Mouse (Mus musculus) gastrocnemius, adult 18-20 months (tissue): ENCODE results near the gene Fcor. TPM values are rescaled to one million over a fixed set of nuclear protein-coding genes. Genes with fewer than 3 reads are reported as not detected.

Experiments
- DNase-seq: peaks from one replicate; pipeline ENCODE4 v3.0.0; 2021; ENCODE audit warnings: low spot score
- total RNA-seq, 2 experiments: library from RNA; stranded (reverse); gene quantifications; 2 replicates each; pipeline ENCODE4 v1.2.3; 2021

Fcor gene
- total RNA-seq, 2 experiments from 2014 or later, result 0.96 to 1.4 TPM

GRCm38 (mm10) chr8:3622119-3622518 lies 50.0 kb downstream of the Fcor start:
- no peak for DNase-seq

GRCm38 (mm10) chr8:3621199-3621970 lies 50.8 kb downstream of the Fcor start, which contains the start of the genes Xab2 and Pet100:
Gene Xab2, minus strand, starts transcription at chr8:3621316.
Gene Pet100, plus strand, starts transcription at chr8:3621548.
- peak; percentile 99 for DNase-seq

Other genes with a start within 250 kb of the Fcor start
- gene Pex11g, start 204.7 kb downstream of the Fcor start, total RNA-seq, result 1 to 10 TPM; 1.9 to 3.2 TPM
- not detected for gene Tex45, start 201.5 kb downstream of the Fcor start, total RNA-seq
- gene Zfp358, start 179.2 kb downstream of the Fcor start, total RNA-seq, result 10 to 100 TPM; 39.1 to 39.4 TPM
- 10 to 100 TPM; 21.5 to 22.5 TPM for gene Mcoln1, start 171.9 kb downstream of the Fcor start, total RNA-seq
- gene Pnpla6, start 157.0 kb downstream of the Fcor start, total RNA-seq, result 10 to 100 TPM in 1 of 2 experiments, 1 to 10 TPM in 1; 8.0 to 10.0 TPM
- not detected for gene C330021F23Rik, start 104.4 kb downstream of the Fcor start, total RNA-seq
- gene Camsap3, start 85.1 kb downstream of the Fcor start, total RNA-seq, result under 1 TPM; 0.26 to 0.41 TPM
- 10 to 100 TPM; 10.7 to 11.2 TPM for gene Xab2, start 51.0 kb downstream of the Fcor start, total RNA-seq
- gene Pet100, start 50.8 kb downstream of the Fcor start, total RNA-seq, result 10 to 100 TPM; 84.7 to 91.0 TPM
- not detected for gene Pcp2, start 46.8 kb downstream of the Fcor start, total RNA-seq
- 1 to 10 TPM; 3.6 to 4.8 TPM for gene Stxbp2, start 41.4 kb downstream of the Fcor start, total RNA-seq
- 1 to 10 TPM; 2.0 to 8.4 TPM for gene Retn, start 16.6 kb downstream of the Fcor start, total RNA-seq
- not detected for gene Mcemp1, start 6.6 kb downstream of the Fcor start, total RNA-seq
- 10 to 100 TPM; 18.4 to 21.3 TPM for gene Trappc5, start 3.9 kb upstream of the Fcor start, total RNA-seq
- not detected for gene Fcer2a, start 21.8 kb upstream of the Fcor start, total RNA-seq
- not detected for gene Clec4g, start 48.3 kb upstream of the Fcor start, total RNA-seq
- under 1 TPM; 0.64 to 1.00 TPM for gene Cd209a, start 76.6 kb upstream of the Fcor start, total RNA-seq
- not detected for gene Cd209e, start 181.9 kb upstream of the Fcor start, total RNA-seq
- gene Cd209d, start 206.2 kb upstream of the Fcor start, total RNA-seq, result 1 to 10 TPM; 2.0 to 3.7 TPM